Mouse (Mus musculus) limb, embryonic 12.5 days (tissue): ENCODE results near the gene Psmc1. TPM values are rescaled to one million over a fixed set of nuclear protein-coding genes. Genes with fewer than 3 reads are reported as not detected.

ENCODE experiments used
- ATAC-seq: fragments of 200-750 bp; cut with Nextera tagmentation; 2 replicates; pipeline ENCODE4 v1.8.0; 2017; ENCODE audit warnings: low read depth, moderate TSS enrichment; ENCODE audit not compliant: insufficient number of reproducible peaks, insufficient read depth, low FRiP score, low TSS enrichment
- H3K27ac ChIP-seq: fragments of 300-500 bp; sonication (generic); 2 replicates; pipeline ENCODE4 v1.5.1; 2016; ENCODE audit warnings: mild to moderate bottlenecking, moderate library complexity
- H3K27me3 ChIP-seq: fragments of 300-500 bp; sonication (generic); 2 replicates; pipeline ENCODE4 v1.6.1; 2016; ENCODE audit warnings: mild to moderate bottlenecking, moderate library complexity
- H3K36me3 ChIP-seq: fragments of 300-500 bp; sonication (generic); 2 replicates; pipeline ENCODE4 v1.6.1; 2016; ENCODE audit warnings: mild to moderate bottlenecking, moderate library complexity
- H3K4me1 ChIP-seq: fragments of 300-500 bp; sonication (generic); replicated peaks from 2 replicates; pipeline ENCODE4 v1.6.1; 2016
- H3K4me2 ChIP-seq: fragments of 300-500 bp; sonication (generic); 2 replicates; pipeline ENCODE4 v1.6.1; 2016; ENCODE audit warnings: mild to moderate bottlenecking, moderate library complexity
- H3K4me3 ChIP-seq: fragments of 300-500 bp; sonication (generic); replicated peaks from 2 replicates; pipeline ENCODE4 v1.5.1; 2016; ENCODE audit warnings: mild to moderate bottlenecking
- H3K9ac ChIP-seq: fragments of 300-500 bp; sonication (generic); replicated peaks from 2 replicates; pipeline ENCODE4 v1.6.1; 2016; ENCODE audit warnings: mild to moderate bottlenecking, moderate library complexity
- H3K9me3 ChIP-seq: fragments of 300-500 bp; sonication (generic); 2 replicates; pipeline ENCODE4 v1.6.1; 2016; ENCODE audit warnings: mild to moderate bottlenecking, moderate library complexity
- WGBS: fragments of 180-500 bp; shearing (Covaris S2); methylation state at CpG from one replicate; pipeline ENCODE4 v1.1.7; 2016; 5-methylcytosine and 5-hydroxymethylcytosine counted together
- polyA plus RNA-seq: library from polyadenylated mRNA; unstranded; fragments of >200 nt; fragmentation: Nextera tagmentation; extraction: Ambion mirVana; gene quantifications from 2 replicates; pipeline ENCODE4 v1.2.1, GENCODE M21; 2016

Psmc1 gene
- polyA plus RNA-seq, 1 experiment from 2014 or later: 322 TPM

- WGBS: 82% methylated on average over 4 of the region's 4 CpGs
- Histone ChIP-seq H3K36me3 (no peaks in the 10 kb centered on the region), H3K4me3 (no peak overlapping the region), H3K9me3 (no peaks in the 10 kb centered on the region), H3K27ac (no peak overlapping the region), H3K27me3 (no peaks in the 10 kb centered on the region), H3K9ac (no peak overlapping the region), H3K4me2 (no peak overlapping the region), H3K4me1 (0 out of 2 replicates have a peak, but pooled peaks cover 4% of the 10 kb centered on the region)
- no peak for ATAC-seq
Measured at GRCm38 (mm10) chr12:100090750-100091149, 19.2 kb upstream of the Psmc1 start.

- 51% methylated on average over 11 of the region's 11 CpGs for WGBS
- H3K9ac ChIP-seq: no peak overlapping the region
- no peak overlapping the region for H3K4me2 ChIP-seq
- H3K4me3 ChIP-seq: no peak overlapping the region
- H3K27me3 ChIP-seq: no peaks in the 10 kb centered on the region
- no peak for ATAC-seq
- H3K4me1 ChIP-seq: 0 out of 2 replicates have a peak, but pooled peaks cover 4% of the 10 kb centered on the region
- no peak overlapping the region for H3K27ac ChIP-seq
- H3K9me3 ChIP-seq: no peaks in the 10 kb centered on the region
- no peaks in the 10 kb centered on the region for H3K36me3 ChIP-seq
Measured at GRCm38 (mm10) chr12:100093046-100093445, 16.9 kb upstream of the Psmc1 start.

- Histone ChIP-seq H3K27ac (no peak overlapping the region), H3K27me3 (no peaks in the 10 kb centered on the region), H3K4me3 (no peak overlapping the region), H3K4me2 (no peak overlapping the region), H3K9me3 (no peaks in the 10 kb centered on the region), H3K4me1 (no peaks in the 10 kb centered on the region), H3K9ac (no peak overlapping the region), H3K36me3 (no peaks in the 10 kb centered on the region)
- no peak for ATAC-seq
- WGBS: 56% methylated on average over 3 of the region's 3 CpGs
Measured at GRCm38 (mm10) chr12:100099971-100100706, 9.8 kb upstream of the Psmc1 start.

GRCm38 (mm10) chr12:100100707-100101030 lies 9.3 kb upstream of the Psmc1 start:
- H3K9ac ChIP-seq: no peak overlapping the region
- 70% methylated on average over 3 of the region's 3 CpGs for WGBS
- no peaks in the 10 kb centered on the region for H3K9me3 ChIP-seq
- H3K27me3 ChIP-seq: no peaks in the 10 kb centered on the region
- H3K4me2 ChIP-seq: no peak overlapping the region
- H3K4me1 ChIP-seq: no peaks in the 10 kb centered on the region
- H3K27ac ChIP-seq: no peak overlapping the region
- H3K4me3 ChIP-seq: no peak overlapping the region
- no peak for ATAC-seq
- no peaks in the 10 kb centered on the region for H3K36me3 ChIP-seq

GRCm38 (mm10) chr12:100101651-100102050 lies 8.3 kb upstream of the Psmc1 start:
- WGBS: 71% methylated on average over 3 of the region's 3 CpGs
- no peak for ATAC-seq
- Histone ChIP-seq H3K9me3 (no peaks in the 10 kb centered on the region), H3K4me2 (no peak overlapping the region), H3K4me3 (no peak overlapping the region), H3K4me1 (peaks cover 3% of the 10 kb centered on the region; the same call in 1 of the 2 replicates), H3K36me3 (no peaks in the 10 kb centered on the region), H3K27ac (no peak overlapping the region), H3K9ac (no peak overlapping the region), H3K27me3 (no peaks in the 10 kb centered on the region)

GRCm38 (mm10) chr12:100104530-100104929 lies 5.4 kb upstream of the Psmc1 start:
- no peaks in the 10 kb centered on the region for H3K36me3 ChIP-seq
- H3K4me2 ChIP-seq: no peak overlapping the region
- H3K27me3 ChIP-seq: no peaks in the 10 kb centered on the region
- H3K4me3 ChIP-seq: no peak overlapping the region
- H3K27ac ChIP-seq: no peak overlapping the region
- H3K9ac ChIP-seq: no peak overlapping the region
- no peak for ATAC-seq
- peaks cover 3% of the 10 kb centered on the region; the same call in 1 of the 2 replicates for H3K4me1 ChIP-seq
- 90% methylated on average over 5 of the region's 5 CpGs for WGBS
- no peaks in the 10 kb centered on the region for H3K9me3 ChIP-seq

GRCm38 (mm10) chr12:100106275-100106895 lies 3.6 kb upstream of the Psmc1 start:
- no peak for ATAC-seq
- H3K4me1 ChIP-seq: peaks cover 11% of the 10 kb centered on the region
- no peak overlapping the region for H3K4me2 ChIP-seq
- 14% methylated on average over 20 of the region's 20 CpGs for WGBS
- H3K36me3 ChIP-seq: 0 out of 2 replicates have a peak, but pooled peaks cover under 1% of the 10 kb centered on the region
- no peak overlapping the region for H3K9ac ChIP-seq
- no peak overlapping the region for H3K27ac ChIP-seq
- H3K9me3 ChIP-seq: no peaks in the 10 kb centered on the region
- no peak overlapping the region for H3K4me3 ChIP-seq
- no peaks in the 10 kb centered on the region for H3K27me3 ChIP-seq

- Histone ChIP-seq H3K27me3 (no peaks in the 10 kb centered on the region), H3K4me1 (peaks cover 15% of the 10 kb centered on the region), H3K4me2 (no peak overlapping the region), H3K27ac (no peak overlapping the region), H3K4me3 (no peak overlapping the region), H3K9ac (no peak overlapping the region), H3K9me3 (no peaks in the 10 kb centered on the region), H3K36me3 (peaks cover 11% of the 10 kb centered on the region; the same call in 1 of the 2 replicates)
- WGBS: 52% methylated on average over 4 of the region's 4 CpGs
- no peak for ATAC-seq
Measured at GRCm38 (mm10) chr12:100107436-100107835, 2.5 kb upstream of the Psmc1 start.

GRCm38 (mm10) chr12:100115982-100116381 lies 6.0 kb downstream of the Psmc1 start:
- Histone ChIP-seq H3K4me3 (no peak overlapping the region), H3K4me1 (peaks cover 9% of the 10 kb centered on the region), H3K9ac (no peak overlapping the region), H3K36me3 (peaks cover 92% of the 10 kb centered on the region), H3K4me2 (no peak overlapping the region), H3K27me3 (no peaks in the 10 kb centered on the region), H3K27ac (no peak overlapping the region), H3K9me3 (no peaks in the 10 kb centered on the region)
- 94% methylated on average over 5 of the region's 5 CpGs for WGBS
- no peak for ATAC-seq

- Histone ChIP-seq H3K36me3 (peaks cover 95% of the 10 kb centered on the region), H3K4me3 (no peak overlapping the region), H3K4me2 (no peak overlapping the region), H3K27me3 (no peaks in the 10 kb centered on the region), H3K4me1 (peaks cover 6% of the 10 kb centered on the region), H3K9me3 (no peaks in the 10 kb centered on the region), H3K27ac (no peak overlapping the region), H3K9ac (no peak overlapping the region)
- ATAC-seq: no peak
- WGBS: 90% methylated on average over 7 of the region's 7 CpGs
Measured at GRCm38 (mm10) chr12:100122921-100123381, 13.0 kb downstream of the Psmc1 start.

GRCm38 (mm10) chr12:100123476-100123875 lies 13.5 kb downstream of the Psmc1 start:
- no peak for ATAC-seq
- Histone ChIP-seq H3K4me3 (no peak overlapping the region), H3K4me2 (no peak overlapping the region), H3K9me3 (no peaks in the 10 kb centered on the region), H3K27me3 (no peaks in the 10 kb centered on the region), H3K9ac (no peak overlapping the region), H3K36me3 (peaks cover 92% of the 10 kb centered on the region), H3K27ac (no peak overlapping the region), H3K4me1 (peaks cover 12% of the 10 kb centered on the region)
- 90% methylated on average over 9 of the region's 9 CpGs for WGBS
